Mouse (Mus musculus) limb, embryonic 13.5 days (tissue): ENCODE results near the gene A730061H03Rik. TPM values are rescaled to one million over a fixed set of nuclear protein-coding genes. Genes with fewer than 3 reads are reported as not detected.

Source experiments
- ATAC-seq: fragments of 200-750 bp; cut with Nextera tagmentation; 2 replicates; pipeline ENCODE4 v1.8.0; 2017; ENCODE audit warnings: low read depth, moderate number of reproducible peaks, moderate TSS enrichment; ENCODE audit not compliant: low FRiP score
- H3K27ac ChIP-seq: fragments of 300-500 bp; sonication (generic); 2 replicates; pipeline ENCODE4 v1.5.1; 2015; ENCODE audit warnings: inconsistent platforms, mild to moderate bottlenecking, moderate library complexity
- H3K27me3 ChIP-seq: fragments of 300-500 bp; sonication (generic); 2 replicates; pipeline ENCODE4 v1.6.1; 2015; ENCODE audit warnings: mild to moderate bottlenecking, inconsistent platforms
- H3K36me3 ChIP-seq: fragments of 300-500 bp; sonication (generic); 2 replicates; pipeline ENCODE4 v1.6.1; 2015; ENCODE audit warnings: inconsistent platforms, mild to moderate bottlenecking, moderate library complexity
- H3K4me1 ChIP-seq: fragments of 300-500 bp; sonication (generic); 2 replicates; pipeline ENCODE4 v1.6.1; 2015; ENCODE audit warnings: inconsistent platforms
- H3K4me2 ChIP-seq: fragments of 300-500 bp; sonication (generic); replicated peaks from 2 replicates; pipeline ENCODE4 v1.6.1; 2015; ENCODE audit warnings: inconsistent platforms, mild to moderate bottlenecking, moderate library complexity
- H3K4me3 ChIP-seq: fragments of 300-500 bp; sonication (generic); 2 replicates; pipeline ENCODE4 v1.5.1; 2015; ENCODE audit warnings: moderate library complexity, mild to moderate bottlenecking, inconsistent platforms
- H3K9ac ChIP-seq: fragments of 300-500 bp; sonication (generic); 2 replicates; pipeline ENCODE4 v1.6.1; 2015; ENCODE audit warnings: mild to moderate bottlenecking, inconsistent platforms
- H3K9me3 ChIP-seq: fragments of 300-500 bp; sonication (generic); 2 replicates; pipeline ENCODE4 v1.6.1; 2016; ENCODE audit warnings: inconsistent platforms
- WGBS: fragments of 180-500 bp; shearing (Covaris S2); methylation state at CpG from one replicate; pipeline ENCODE4 v1.1.7; 2015; 5-methylcytosine and 5-hydroxymethylcytosine counted together
- polyA plus RNA-seq: library from polyadenylated mRNA; unstranded; fragments of >200 nt; fragmentation: Nextera tagmentation; extraction: Ambion mirVana; gene quantifications from 2 replicates; pipeline ENCODE4 v1.2.1, GENCODE M21; 2015

A730061H03Rik gene
- polyA plus RNA-seq, 1 experiment from 2014 or later = 0.74 TPM

- peak overlapping the region; percentile 80 for H3K4me3 ChIP-seq
- ATAC-seq = no peak; the same call in 1 of the 2 replicates
- H3K27me3 ChIP-seq = no peaks in the 10 kb centered on the region
- peak overlapping the region; percentile 90 for H3K9ac ChIP-seq
- peaks cover 18% of the 10 kb centered on the region for H3K4me1 ChIP-seq
- 32% methylated on average over 6 of the region's 6 CpGs for WGBS
- H3K36me3 ChIP-seq = peaks cover 26% of the 10 kb centered on the region
- no peaks in the 10 kb centered on the region for H3K9me3 ChIP-seq
- H3K27ac ChIP-seq = peak overlapping the region; percentile 83; the same call in 1 of the 2 replicates
- peak overlapping the region; percentile 94 for H3K4me2 ChIP-seq
Measured at GRCm38 (mm10) chr14:55578668-55579269, 18.6 kb upstream of the A730061H03Rik start.

GRCm38 (mm10) chr14:55577871-55578667 is 17.9 kb upstream of the A730061H03Rik start, which contains the start of gene Psme1:
TSS of gene Psme1 (plus strand) at chr14:55578123.
- WGBS = under 1% methylated on average over 31 of the region's 32 CpGs
- Histone ChIP-seq H3K9ac (peak within 1 kb of the TSS; percentile 90), H3K27ac (peak within 1 kb of the TSS; percentile 83)

GRCm38 (mm10) chr14:55576376-55576775 is 16.2 kb upstream of the A730061H03Rik start:
- peaks cover 18% of the 10 kb centered on the region for H3K4me1 ChIP-seq
- H3K36me3 ChIP-seq = peaks cover 18% of the 10 kb centered on the region
- H3K27me3 ChIP-seq = no peaks in the 10 kb centered on the region
- H3K27ac ChIP-seq = no peak overlapping the region
- H3K4me2 ChIP-seq = peak overlapping the region; percentile 34; the same call in 1 of the 2 replicates
- WGBS = 77% methylated on average over 16 of the region's 16 CpGs
- no peaks in the 10 kb centered on the region for H3K9me3 ChIP-seq
- H3K9ac ChIP-seq = no peak overlapping the region
- peak overlapping the region; percentile 21 for H3K4me3 ChIP-seq
- ATAC-seq = no peak

More at GRCm38 (mm10) chr14:55577871-55578667, 17.9 kb upstream of the A730061H03Rik start, which contains the start of gene Psme1:
- H3K27me3 ChIP-seq = no peaks in the 10 kb centered on the region
- H3K9me3 ChIP-seq = no peaks in the 10 kb centered on the region
- peak within 1 kb of the TSS; percentile 94 for H3K4me2 ChIP-seq
- H3K36me3 ChIP-seq = peaks cover 26% of the 10 kb centered on the region
- ATAC-seq = peak; percentile 90
- peak within 1 kb of the TSS; percentile 80 for H3K4me3 ChIP-seq
- peaks cover 18% of the 10 kb centered on the region for H3K4me1 ChIP-seq

- no peak overlapping the region for H3K9ac ChIP-seq
- H3K4me2 ChIP-seq = 0 out of 2 replicates have a peak overlapping the region, but pooled peaks have one; percentile 34
- ATAC-seq = no peak
- peaks cover 11% of the 10 kb centered on the region for H3K36me3 ChIP-seq
- H3K9me3 ChIP-seq = no peaks in the 10 kb centered on the region
- 75% methylated on average over 13 of the region's 13 CpGs for WGBS
- H3K4me3 ChIP-seq = peak overlapping the region; percentile 21
- peaks cover 18% of the 10 kb centered on the region for H3K4me1 ChIP-seq
- no peaks in the 10 kb centered on the region for H3K27me3 ChIP-seq
- H3K27ac ChIP-seq = no peak overlapping the region
Measured at GRCm38 (mm10) chr14:55575711-55576110, 15.5 kb upstream of the A730061H03Rik start.

- Histone ChIP-seq H3K27me3 (no peaks in the 10 kb centered on the region), H3K4me3 (peak within 1 kb of the TSS; percentile 21), H3K4me2 (peak within 1 kb of the TSS; percentile 34; the same call in 1 of the 2 replicates), H3K27ac (no peak within 1 kb of the TSS), H3K9ac (0 out of 2 replicates have a peak within 1 kb of the TSS, but pooled peaks have one; percentile 8), H3K36me3 (peaks cover 10% of the 10 kb centered on the region), H3K9me3 (no peaks in the 10 kb centered on the region), H3K4me1 (peaks cover 18% of the 10 kb centered on the region)
- peak; percentile 53; the same call in 1 of the 2 replicates for ATAC-seq
- WGBS = 75% methylated on average over 8 of the region's 8 CpGs
Measured at GRCm38 (mm10) chr14:55575302-55575701, 15.1 kb upstream of the A730061H03Rik start, which contains the start of gene Fitm1. TSS of gene Fitm1 (plus strand) at chr14:55575617.

GRCm38 (mm10) chr14:55571760-55572159 is 11.6 kb upstream of the A730061H03Rik start:
- H3K4me3 ChIP-seq = no peak overlapping the region
- H3K9ac ChIP-seq = no peak overlapping the region
- no peak for ATAC-seq
- no peaks in the 10 kb centered on the region for H3K27me3 ChIP-seq
- H3K4me2 ChIP-seq = no peak overlapping the region
- peaks cover 4% of the 10 kb centered on the region; the same call in 1 of the 2 replicates for H3K4me1 ChIP-seq
- peaks cover 38% of the 10 kb centered on the region for H3K36me3 ChIP-seq
- H3K27ac ChIP-seq = no peak overlapping the region
- H3K9me3 ChIP-seq = no peaks in the 10 kb centered on the region

GRCm38 (mm10) chr14:55570588-55570987 is 10.4 kb upstream of the A730061H03Rik start:
- H3K9me3 ChIP-seq = no peaks in the 10 kb centered on the region
- peaks cover 50% of the 10 kb centered on the region for H3K36me3 ChIP-seq
- H3K4me3 ChIP-seq = no peak overlapping the region
- H3K27ac ChIP-seq = no peak overlapping the region
- no peak overlapping the region for H3K9ac ChIP-seq
- ATAC-seq = no peak
- H3K4me1 ChIP-seq = peaks cover 2% of the 10 kb centered on the region; the same call in 1 of the 2 replicates
- no peak overlapping the region for H3K4me2 ChIP-seq
- no peaks in the 10 kb centered on the region for H3K27me3 ChIP-seq
- WGBS = 93% methylated on average over 2 of the region's 2 CpGs

GRCm38 (mm10) chr14:55567496-55567895 is 7.3 kb upstream of the A730061H03Rik start:
- Histone ChIP-seq H3K9ac (no peak overlapping the region), H3K36me3 (peaks cover 71% of the 10 kb centered on the region), H3K4me1 (no peaks in the 10 kb centered on the region), H3K27ac (no peak overlapping the region), H3K4me3 (no peak overlapping the region), H3K27me3 (no peaks in the 10 kb centered on the region), H3K9me3 (no peaks in the 10 kb centered on the region), H3K4me2 (no peak overlapping the region)
- ATAC-seq = no peak
- 89% methylated on average over 3 of the region's 3 CpGs for WGBS

GRCm38 (mm10) chr14:55565748-55566147 is 5.5 kb upstream of the A730061H03Rik start:
- Histone ChIP-seq H3K27ac (no peak overlapping the region), H3K9ac (peak overlapping the region; percentile 13; the same call in 1 of the 2 replicates), H3K36me3 (peaks cover 71% of the 10 kb centered on the region), H3K9me3 (no peaks in the 10 kb centered on the region), H3K27me3 (no peaks in the 10 kb centered on the region), H3K4me3 (no peak overlapping the region), H3K4me1 (peaks cover 14% of the 10 kb centered on the region), H3K4me2 (no peak overlapping the region)
- no peak for ATAC-seq
- 88% methylated on average over 3 of the region's 3 CpGs for WGBS

GRCm38 (mm10) chr14:55563249-55563648 is 3.0 kb upstream of the A730061H03Rik start:
- Histone ChIP-seq H3K4me3 (no peak overlapping the region), H3K27me3 (no peaks in the 10 kb centered on the region), H3K4me2 (no peak overlapping the region), H3K9me3 (no peaks in the 10 kb centered on the region), H3K4me1 (peaks cover 14% of the 10 kb centered on the region), H3K27ac (no peak overlapping the region), H3K9ac (no peak overlapping the region), H3K36me3 (peaks cover 48% of the 10 kb centered on the region)
- ATAC-seq = no peak
- 88% methylated on average over 11 of the region's 11 CpGs for WGBS

- WGBS = 86% methylated on average over 10 of the region's 10 CpGs
- H3K4me2 ChIP-seq = peak overlapping the region; percentile 88
- 0 out of 2 replicates have a peak overlapping the region, but pooled peaks have one; percentile 66 for H3K9ac ChIP-seq
- H3K4me3 ChIP-seq = peak overlapping the region; percentile 70
- no peaks in the 10 kb centered on the region for H3K27me3 ChIP-seq
- no peak for ATAC-seq
- peaks cover 35% of the 10 kb centered on the region for H3K36me3 ChIP-seq
- peaks cover 18% of the 10 kb centered on the region for H3K4me1 ChIP-seq
- H3K9me3 ChIP-seq = no peaks in the 10 kb centered on the region
- H3K27ac ChIP-seq = no peak overlapping the region
Measured at GRCm38 (mm10) chr14:55561860-55562259, 1.7 kb upstream of the A730061H03Rik start.

GRCm38 (mm10) chr14:55559799-55560201 is 406 bp downstream of the A730061H03Rik start, which contains the start of gene Dcaf11:
TSS of gene Dcaf11 (plus strand) at chr14:55560006.
- WGBS = under 1% methylated on average over 27 of the region's 27 CpGs
- ATAC-seq = peak; percentile 75

More at GRCm38 (mm10) chr14:55559799-55560201, 406 bp downstream of the A730061H03Rik start, which contains the start of gene Dcaf11:
- Histone ChIP-seq H3K9me3 (no peaks in the 10 kb centered on the region), H3K27ac (peak within 1 kb of the TSS; percentile 97), H3K36me3 (peaks cover 14% of the 10 kb centered on the region), H3K4me3 (peak within 1 kb of the TSS; percentile 70), H3K4me2 (peak within 1 kb of the TSS; percentile 88), H3K4me1 (peaks cover 19% of the 10 kb centered on the region), H3K27me3 (no peaks in the 10 kb centered on the region), H3K9ac (peak within 1 kb of the TSS; percentile 81)
